Mouse (Mus musculus): ENCODE data around the gene Mrto4. TPM values are rescaled to one million over a fixed set of nuclear protein-coding genes. Genes with fewer than 3 reads are reported as not detected.

The Mrto4 gene
- polyA plus RNA-seq, 1 experiment from 2014 or later: 19.6 TPM

DNA sequence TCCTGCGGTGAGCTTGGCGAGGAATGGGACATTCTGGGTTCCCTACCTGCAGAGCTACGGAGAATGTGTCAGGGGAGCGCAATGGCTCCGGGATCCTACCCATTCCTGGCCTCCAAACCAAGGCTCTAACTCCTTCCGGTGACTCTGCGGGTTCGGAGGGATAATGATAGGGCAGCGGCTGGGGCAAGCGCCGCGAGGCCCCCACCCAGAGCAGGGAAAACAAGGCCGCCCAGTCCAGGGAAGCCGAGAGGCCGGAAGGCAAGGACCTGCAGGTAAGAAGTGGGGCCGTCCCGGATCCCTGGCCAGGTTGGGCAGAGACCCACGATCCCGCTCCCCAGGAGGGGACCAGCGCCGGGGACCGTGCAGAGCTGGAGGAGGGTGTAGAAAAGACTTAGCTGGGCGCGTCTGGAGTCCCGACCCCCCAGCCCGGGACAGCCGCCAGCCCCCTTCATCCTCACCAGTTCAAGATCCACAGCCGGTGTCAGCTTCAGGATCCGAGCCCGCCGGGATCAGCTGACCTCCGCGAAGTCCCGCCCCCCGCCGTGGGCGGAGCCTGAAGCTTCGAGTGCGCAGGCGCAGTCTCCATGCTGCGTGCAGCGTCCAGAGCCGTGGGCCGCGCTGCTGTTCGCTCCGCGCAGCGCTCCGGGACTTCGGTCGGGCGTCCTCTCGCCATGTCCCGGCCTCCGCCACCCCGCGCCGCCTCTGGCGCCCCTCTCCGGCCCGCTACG is 42.0 kb downstream of the Mrto4 start, which contains the start of the genes Pqlc2 and Akr7a5:
TSS of gene Pqlc2 (minus strand) at position 538 of the 728 bp plus-strand sequence.
TSS of gene Akr7a5 (plus strand) at position 574 of the 728 bp plus-strand sequence.
- H3K27me3 ChIP-seq: no peaks in the 10 kb centered on the region
- TF ChIP-seq CTCF (IDR thresholded peaks at IDR 0.05): no peak
- in situ Hi-C loops (cut with MboI; ENCODE audit: low pct_unique_long_range_greater_than_20kb): no loop called here
- peak; percentile 67 for ATAC-seq
- ChIA-PET CTCF (interaction anchor here (0.9 to 1.9 kb wide), 7 partner anchors 12 to 233 kb away, joined by 3 to 8 read pairs (median 3); partner anchors contain the start of gene Capzb), POLR2A (interaction anchor here (1.4 kb wide), 1 partner anchor 53 kb away, joined by 3 read pairs; no protein-coding TSS in a partner anchor)
- DNase-seq (ENCODE audit: low read depth, low spot score): peak; percentile 51

GRCm38 (mm10) chr4:139309651-139310050 is 42.7 kb downstream of the Mrto4 start:
- DNase-seq (ENCODE audit: low read depth, low spot score): no peak
- CTCF ChIA-PET: interaction anchor here (1.0 to 1.4 kb wide), 2 partner anchors 23 to 232 kb away, joined by 3 read pairs; no protein-coding TSS in a partner anchor

DNA sequence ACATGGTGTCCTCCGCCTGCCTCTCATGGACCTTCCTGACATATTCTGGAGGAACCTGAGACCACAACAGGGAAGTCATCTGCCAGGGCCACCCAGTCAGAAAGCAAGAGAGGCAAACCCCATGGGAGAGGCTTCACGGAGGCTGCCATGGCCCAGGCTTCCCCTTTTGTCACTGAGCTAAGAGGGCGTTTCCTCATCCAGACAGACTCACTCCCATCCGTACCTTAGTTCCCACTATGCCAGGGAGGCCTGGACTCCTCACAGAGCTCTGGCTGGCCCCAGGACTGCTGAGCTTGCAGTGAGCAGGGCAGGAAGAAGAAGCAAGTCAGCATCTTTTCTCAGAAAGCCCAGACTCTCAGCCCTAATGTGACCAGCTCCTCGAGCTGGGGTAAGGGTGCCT is 44.5 kb downstream of the Mrto4 start:
- ChIA-PET POLR2A (interaction anchor here (0.7 kb wide), 1 partner anchor 351 kb away, joined by 3 read pairs; no protein-coding TSS in a partner anchor), CTCF (no interaction called here)
- no peaks in the 10 kb centered on the region for H3K27me3 ChIP-seq
- ATAC-seq (no peak), DNase-seq (ENCODE audit: low read depth, low spot score) (no peak)
- in situ Hi-C loops (cut with MboI; ENCODE audit: low pct_unique_long_range_greater_than_20kb): no loop called here
- TF ChIP-seq CTCF (IDR thresholded peaks at IDR 0.05): no peak

More at GRCm38 (mm10) chr4:139309651-139310050, 42.7 kb downstream of the Mrto4 start:
- POLR2A ChIA-PET: interaction anchor here (1.4 kb wide), 1 partner anchor 52 kb away, joined by 3 read pairs; no protein-coding TSS in a partner anchor
- H3K27me3 ChIP-seq: no peaks in the 10 kb centered on the region
- no peak for TF ChIP-seq CTCF (IDR thresholded peaks at IDR 0.05)
- no peak for ATAC-seq
- in situ Hi-C loops (cut with MboI; ENCODE audit: low pct_unique_long_range_greater_than_20kb): no loop called here

GRCm38 (mm10) chr4:139305521-139305920 is 46.9 kb downstream of the Mrto4 start:
- ChIA-PET CTCF (no interaction called here), POLR2A (no interaction called here)
- DNase-seq (ENCODE audit: low read depth, low spot score): no peak
- no peak for TF ChIP-seq CTCF (IDR thresholded peaks at IDR 0.05)
- in situ Hi-C loops (cut with MboI; ENCODE audit: low pct_unique_long_range_greater_than_20kb): no loop called here
- ATAC-seq: no peak
- no peaks in the 10 kb centered on the region for H3K27me3 ChIP-seq

DNA sequence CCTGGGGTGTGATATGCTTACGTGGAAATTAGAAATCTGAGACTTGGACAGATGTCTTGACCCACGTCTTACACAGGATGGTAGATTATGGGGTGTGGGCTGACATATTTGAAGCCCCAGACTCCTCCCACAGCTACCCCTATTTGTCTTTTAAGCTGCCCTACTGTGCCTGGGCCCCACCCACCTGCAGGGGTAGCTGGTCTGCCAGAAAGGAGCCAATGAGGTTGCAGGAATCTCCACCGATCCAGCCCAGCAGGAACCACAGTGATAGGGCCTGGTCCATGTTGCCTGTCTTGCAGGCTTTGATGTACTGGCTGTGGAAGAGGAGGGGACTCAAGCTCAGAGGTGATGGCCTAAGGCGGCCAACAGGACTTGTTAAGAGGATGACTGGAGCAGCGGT is 50.1 kb downstream of the Mrto4 start:
- in situ Hi-C loops (cut with MboI; ENCODE audit: low pct_unique_long_range_greater_than_20kb): no loop called here
- ATAC-seq: no peak
- no peaks in the 10 kb centered on the region for H3K27me3 ChIP-seq
- DNase-seq (ENCODE audit: low read depth, low spot score): no peak
- TF ChIP-seq CTCF (IDR thresholded peaks at IDR 0.05): no peak
- POLR2A ChIA-PET: interaction anchor here (1.6 kb wide), 1 partner anchor 8 kb away, joined by 4 read pairs; no protein-coding TSS in a partner anchor
- CTCF ChIA-PET: interaction anchor here (2.3 kb wide), 1 partner anchor 13 kb away, joined by 6 read pairs; no protein-coding TSS in a partner anchor

- ChIA-PET POLR2A (interaction anchor here (1.6 kb wide), 1 partner anchor 8 kb away, joined by 4 read pairs; no protein-coding TSS in a partner anchor), CTCF (interaction anchor here (2.3 kb wide), 1 partner anchor 13 kb away, joined by 6 read pairs; no protein-coding TSS in a partner anchor)
- TF ChIP-seq CTCF (IDR thresholded peaks at IDR 0.05): no peak
- DNase-seq (ENCODE audit: low read depth, low spot score) (no peak), ATAC-seq (no peak)
- H3K27me3 ChIP-seq: no peaks in the 10 kb centered on the region
- in situ Hi-C loops (cut with MboI; ENCODE audit: low pct_unique_long_range_greater_than_20kb): no loop called here
Observed at GRCm38 (mm10) chr4:139301780-139302179, 50.6 kb downstream of the Mrto4 start.

DNA sequence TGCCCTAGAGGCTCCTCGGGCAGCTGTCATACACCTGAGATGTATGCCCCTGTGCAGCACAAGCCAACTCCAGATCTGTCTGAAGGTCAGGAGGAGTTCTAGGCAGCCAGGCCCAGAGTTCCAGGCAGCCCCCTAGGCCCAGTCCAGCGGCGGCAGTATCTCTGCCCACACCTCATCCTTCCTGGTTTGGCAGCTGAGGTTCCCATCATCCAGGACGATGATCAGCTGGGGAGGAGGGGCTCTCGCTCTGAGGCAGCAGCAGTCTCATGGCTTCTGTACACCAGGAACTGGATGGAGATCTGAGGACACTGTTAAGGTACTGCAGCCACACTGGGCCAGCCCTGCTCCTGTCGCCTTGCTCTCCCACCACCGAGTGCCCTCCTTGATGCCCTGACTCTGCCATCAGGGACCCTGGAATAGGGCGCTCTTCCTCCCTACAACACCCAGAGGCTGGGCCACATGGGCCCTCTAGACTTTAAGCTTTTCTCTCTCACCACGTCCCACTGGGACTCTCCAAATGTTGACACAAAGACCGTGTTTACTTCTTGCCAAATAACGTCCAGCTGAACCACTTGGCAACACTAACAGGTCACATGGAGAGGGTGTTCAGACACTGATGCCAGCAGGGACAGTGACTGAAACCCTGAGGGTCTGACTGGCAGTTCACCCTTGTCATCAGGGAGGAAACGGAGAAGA is 53.6 kb downstream of the Mrto4 start:
- DNase-seq (ENCODE audit: low read depth, low spot score) (no peak), ATAC-seq (no peak)
- ChIA-PET POLR2A (no interaction called here), CTCF (no interaction called here)
- no peaks in the 10 kb centered on the region for H3K27me3 ChIP-seq
- in situ Hi-C loops (cut with MboI; ENCODE audit: low pct_unique_long_range_greater_than_20kb): loop anchor here (10.0 kb wide), 1 partner anchor 56 kb away; the partner anchor contains the start of genes Emc1, Mrto4 and Ubr4
- no peak for TF ChIP-seq CTCF (IDR thresholded peaks at IDR 0.05)

DNA sequence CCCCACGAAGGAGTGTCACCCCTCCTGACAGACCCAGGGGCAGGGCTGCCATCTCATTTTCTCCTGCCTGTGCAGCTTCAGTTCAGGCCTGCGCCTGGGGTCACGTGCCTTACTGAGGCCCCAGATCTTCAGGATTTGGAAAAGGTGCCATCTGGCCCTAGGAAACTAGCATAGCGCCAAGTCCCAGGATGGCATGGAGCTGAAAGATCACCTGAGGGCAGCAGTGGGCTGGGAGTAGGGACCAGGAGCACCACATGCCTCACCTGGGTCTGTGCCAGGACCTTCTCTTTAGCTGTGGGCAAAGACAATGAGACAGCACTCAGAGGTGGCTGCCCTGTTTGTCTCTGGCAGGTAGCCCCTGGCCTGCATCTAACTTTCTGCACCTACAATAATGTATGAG is 54.8 kb downstream of the Mrto4 start:
- POLR2A ChIA-PET: no interaction called here
- CTCF ChIA-PET: interaction anchor here (1.2 kb wide), 1 partner anchor 10 kb away, joined by 3 read pairs; no protein-coding TSS in a partner anchor
- TF ChIP-seq CTCF (IDR thresholded peaks at IDR 0.05): no peak
- H3K27me3 ChIP-seq: no peaks in the 10 kb centered on the region
- in situ Hi-C loops (cut with MboI; ENCODE audit: low pct_unique_long_range_greater_than_20kb): loop anchor here (10.0 kb wide), 1 partner anchor 57 kb away; the partner anchor contains the start of genes Emc1, Mrto4 and Ubr4
- DNase-seq (ENCODE audit: low read depth, low spot score) (no peak), ATAC-seq (no peak)

Other genes with a start within 250 kb of the Mrto4 start
- 286 TPM for gene Minos1, start 221.5 kb downstream of the Mrto4 start, polyA plus RNA-seq (2021)
- 305 TPM for gene Capzb, start 159.7 kb downstream of the Mrto4 start, polyA plus RNA-seq (2021)
- gene Pqlc2, start 41.9 kb downstream of the Mrto4 start, polyA plus RNA-seq (2021): 9.9 TPM
- gene Akr7a5, start 41.8 kb downstream of the Mrto4 start, polyA plus RNA-seq (2021): 131 TPM
- 16.3 TPM for gene Emc1, start within 50 bp of the Mrto4 start, polyA plus RNA-seq (2021)
- 100 TPM for gene Ubr4, start within 50 bp of the Mrto4 start, polyA plus RNA-seq (2021)
- 15.5 TPM for gene Iffo2, start 178.0 kb upstream of the Mrto4 start, polyA plus RNA-seq (2021)